Mouse (Mus musculus): Measurements from ENCODE around the gene Usp7. TPM values are rescaled to one million over a fixed set of nuclear protein-coding genes. Genes with fewer than 3 reads are reported as not detected.
A peak's percentile ranks its signal among the peaks of the same experiment; 100 is the strongest.

Usp7 gene
- polyA plus RNA-seq (2012; ENCODE audit: insufficient read depth, insufficient read length, low replicate concordance, missing spikeins): 486 TPM in 1 of 2 replicates, not detected in the other

GRCm38 (mm10) chr16:8791949-8792557, at the start of gene Usp7:
TSS of gene Usp7 (minus strand) at chr16:8792308.
- WGBS: 94% methylated on average over 20 of the region's 20 CpGs
- no peak within 1 kb of the TSS for H3K27ac ChIP-seq (ENCODE audit: insufficient read depth, low read depth, low read length)
- no peak within 1 kb of the TSS for H3K4me3 ChIP-seq (ENCODE audit: insufficient read depth, low read depth, low read length)
- H3K4me1 ChIP-seq (ENCODE audit: control insufficient read depth, insufficient read depth, low read length): peaks cover 3% of the 10 kb centered on the region; the same call in 1 of the 2 replicates
- TF ChIP-seq POLR2A (IDR thresholded peaks at IDR 0.05; ENCODE audit: insufficient read depth, low read depth, low read length): no peak

GRCm38 (mm10) chr16:8840557-8840956, 48.4 kb upstream of the Usp7 start:
- WGBS: 54% methylated on average over 3 of the region's 3 CpGs
- no peak overlapping the region for H3K27ac ChIP-seq (ENCODE audit: insufficient read depth, low read depth, low read length)
- no peak for TF ChIP-seq CTCF (IDR thresholded peaks at IDR 0.05; ENCODE audit: insufficient read depth, low read depth, low read length)
- no peak for TF ChIP-seq POLR2A (IDR thresholded peaks at IDR 0.05; ENCODE audit: insufficient read depth, low read depth, low read length)
- no peak overlapping the region for H3K4me3 ChIP-seq (ENCODE audit: insufficient read depth, low read depth, low read length)
- H3K4me1 ChIP-seq (ENCODE audit: control insufficient read depth, insufficient read depth, low read length): peaks cover 3% of the 10 kb centered on the region; the same call in 1 of the 2 replicates

GRCm38 (mm10) chr16:8838921-8839320, 46.8 kb upstream of the Usp7 start:
- Histone ChIP-seq H3K4me1 (ENCODE audit: control insufficient read depth, insufficient read depth, low read length) (peaks cover 3% of the 10 kb centered on the region; the same call in 1 of the 2 replicates), H3K27ac (ENCODE audit: insufficient read depth, low read depth, low read length) (no peak overlapping the region), H3K4me3 (ENCODE audit: insufficient read depth, low read depth, low read length) (no peak overlapping the region)
- TF ChIP-seq POLR2A (IDR thresholded peaks at IDR 0.05; ENCODE audit: insufficient read depth, low read depth, low read length): no peak
- TF ChIP-seq CTCF (IDR thresholded peaks at IDR 0.05; ENCODE audit: insufficient read depth, low read depth, low read length): no peak

- WGBS: 54% methylated on average over 1 of the region's 1 CpGs
- H3K4me1 ChIP-seq (ENCODE audit: control insufficient read depth, insufficient read depth, low read length): peaks cover 3% of the 10 kb centered on the region; the same call in 1 of the 2 replicates
- TF ChIP-seq CTCF (IDR thresholded peaks at IDR 0.05; ENCODE audit: insufficient read depth, low read depth, low read length) (no peak), POLR2A (IDR thresholded peaks at IDR 0.05; ENCODE audit: insufficient read depth, low read depth, low read length) (no peak)
- no peak overlapping the region for H3K27ac ChIP-seq (ENCODE audit: insufficient read depth, low read depth, low read length)
- H3K4me3 ChIP-seq (ENCODE audit: insufficient read depth, low read depth, low read length): no peak overlapping the region
Measured at GRCm38 (mm10) chr16:8837595-8837994, 45.5 kb upstream of the Usp7 start.

- H3K4me3 ChIP-seq (ENCODE audit: insufficient read depth, low read depth, low read length): no peak overlapping the region
- peaks cover 3% of the 10 kb centered on the region; the same call in 1 of the 2 replicates for H3K4me1 ChIP-seq (ENCODE audit: control insufficient read depth, insufficient read depth, low read length)
- H3K27ac ChIP-seq (ENCODE audit: insufficient read depth, low read depth, low read length): no peak overlapping the region
- 92% methylated on average over 1 of the region's 1 CpGs for WGBS
- TF ChIP-seq CTCF (IDR thresholded peaks at IDR 0.05; ENCODE audit: insufficient read depth, low read depth, low read length) (no peak), POLR2A (IDR thresholded peaks at IDR 0.05; ENCODE audit: insufficient read depth, low read depth, low read length) (no peak)
Measured at GRCm38 (mm10) chr16:8836876-8837275, 44.8 kb upstream of the Usp7 start.

- Histone ChIP-seq H3K4me3 (ENCODE audit: insufficient read depth, low read depth, low read length) (peak overlapping the region; percentile 89), H3K4me1 (ENCODE audit: control insufficient read depth, insufficient read depth, low read length) (0 out of 2 replicates have a peak, but pooled peaks cover 2% of the 10 kb centered on the region), H3K27ac (ENCODE audit: insufficient read depth, low read depth, low read length) (peak overlapping the region; percentile 93)
- WGBS: 1% methylated on average over 12 of the region's 12 CpGs
- TF ChIP-seq CTCF (IDR thresholded peaks at IDR 0.05; ENCODE audit: insufficient read depth, low read depth, low read length): no peak
- no peak for TF ChIP-seq POLR2A (IDR thresholded peaks at IDR 0.05; ENCODE audit: insufficient read depth, low read depth, low read length)
Measured at GRCm38 (mm10) chr16:8831241-8831640, 39.1 kb upstream of the Usp7 start.

GRCm38 (mm10) chr16:8830431-8831211, 38.5 kb upstream of the Usp7 start:
- Histone ChIP-seq H3K27ac (ENCODE audit: insufficient read depth, low read depth, low read length) (peak overlapping the region; percentile 93), H3K4me3 (ENCODE audit: insufficient read depth, low read depth, low read length) (peak overlapping the region; percentile 89), H3K4me1 (ENCODE audit: control insufficient read depth, insufficient read depth, low read length) (0 out of 2 replicates have a peak, but pooled peaks cover 2% of the 10 kb centered on the region)
- WGBS: under 1% methylated on average over 71 of the region's 74 CpGs
- TF ChIP-seq CTCF (IDR thresholded peaks at IDR 0.05; ENCODE audit: insufficient read depth, low read depth, low read length) (no peak), POLR2A (IDR thresholded peaks at IDR 0.05; ENCODE audit: insufficient read depth, low read depth, low read length) (no peak)

- H3K4me1 ChIP-seq (ENCODE audit: control insufficient read depth, insufficient read depth, low read length): 0 out of 2 replicates have a peak, but pooled peaks cover 2% of the 10 kb centered on the region
- peak; percentile 90 for TF ChIP-seq POLR2A (IDR thresholded peaks at IDR 0.05; ENCODE audit: insufficient read depth, low read depth, low read length)
- no peak for TF ChIP-seq CTCF (IDR thresholded peaks at IDR 0.05; ENCODE audit: insufficient read depth, low read depth, low read length)
- H3K27ac ChIP-seq (ENCODE audit: insufficient read depth, low read depth, low read length): peak within 1 kb of the TSS; percentile 94
- WGBS: 1% methylated on average over 79 of the region's 80 CpGs
- peak within 1 kb of the TSS; percentile 89 for H3K4me3 ChIP-seq (ENCODE audit: insufficient read depth, low read depth, low read length)
Measured at GRCm38 (mm10) chr16:8829564-8830359, 37.7 kb upstream of the Usp7 start, which contains the start of gene 1810013L24Rik. TSS of gene 1810013L24Rik (plus strand) at chr16:8830100.
